Mouse (Mus musculus): ENCODE results near the gene Zbtb7a.

Gene Zbtb7a

GRCm38 (mm10) chr10:81139529-81139846 lies 4.5 kb downstream of the Zbtb7a start:
- DNase-seq: no peak

- no peak for DNase-seq
Measured at GRCm38 (mm10) chr10:81140005-81140404, 5.0 kb downstream of the Zbtb7a start.

GRCm38 (mm10) chr10:81140717-81141454 lies 5.9 kb downstream of the Zbtb7a start:
- DNase-seq: peak; percentile 66

- DNase-seq: no peak
Measured at GRCm38 (mm10) chr10:81141455-81142210, 6.6 kb downstream of the Zbtb7a start.

- no peak for DNase-seq
Measured at GRCm38 (mm10) chr10:81142551-81142981, 7.5 kb downstream of the Zbtb7a start.

GRCm38 (mm10) chr10:81143157-81143633 lies 8.2 kb downstream of the Zbtb7a start:
- DNase-seq: no peak

GRCm38 (mm10) chr10:81143845-81144437 lies 8.9 kb downstream of the Zbtb7a start:
- no peak for DNase-seq

- DNase-seq: peak; percentile 62
Measured at GRCm38 (mm10) chr10:81144667-81145066, 9.6 kb downstream of the Zbtb7a start.

- DNase-seq: no peak
Measured at GRCm38 (mm10) chr10:81145307-81145706, 10.3 kb downstream of the Zbtb7a start.

- DNase-seq: no peak
Measured at GRCm38 (mm10) chr10:81145778-81146177, 10.8 kb downstream of the Zbtb7a start.

GRCm38 (mm10) chr10:81146296-81146695 lies 11.3 kb downstream of the Zbtb7a start:
- no peak for DNase-seq

- DNase-seq: no peak
Measured at GRCm38 (mm10) chr10:81151261-81151660, 16.2 kb downstream of the Zbtb7a start.

GRCm38 (mm10) chr10:81152609-81153008 lies 17.6 kb downstream of the Zbtb7a start:
- DNase-seq: no peak

- no peak for DNase-seq
Measured at GRCm38 (mm10) chr10:81154313-81154712, 19.3 kb downstream of the Zbtb7a start.

- DNase-seq: no peak
Measured at GRCm38 (mm10) chr10:81154736-81155135, 19.7 kb downstream of the Zbtb7a start.

GRCm38 (mm10) chr10:81161602-81162317 lies 26.7 kb downstream of the Zbtb7a start:
- DNase-seq: peak; percentile 72

- no peak for DNase-seq
Measured at GRCm38 (mm10) chr10:81162318-81162652, 27.3 kb downstream of the Zbtb7a start.

GRCm38 (mm10) chr10:81165118-81165517 lies 30.1 kb downstream of the Zbtb7a start:
- DNase-seq: peak; percentile 22

- DNase-seq: peak; percentile 100
Measured at GRCm38 (mm10) chr10:81167200-81168086, 32.4 kb downstream of the Zbtb7a start, which contains the start of gene Pias4. Gene Pias4 (minus strand): TSS chr10:81167923.

GRCm38 (mm10) chr10:81168087-81168431 lies 33.0 kb downstream of the Zbtb7a start:
- no peak for DNase-seq

GRCm38 (mm10) chr10:81168521-81169244 lies 33.7 kb downstream of the Zbtb7a start:
- peak; percentile 92 for DNase-seq

Measured in kidney, postnatal 10 days (tissue).